Mouse (Mus musculus): ENCODE data around the gene Actb. TPM values are rescaled to one million over a fixed set of nuclear protein-coding genes. Genes with fewer than 3 reads are reported as not detected.
A peak's percentile ranks its signal among the peaks of the same experiment; 100 is the strongest.

Gene Actb
- polyA plus RNA-seq, 1 experiment from 2014 or later, result 18,716 TPM

DNA sequence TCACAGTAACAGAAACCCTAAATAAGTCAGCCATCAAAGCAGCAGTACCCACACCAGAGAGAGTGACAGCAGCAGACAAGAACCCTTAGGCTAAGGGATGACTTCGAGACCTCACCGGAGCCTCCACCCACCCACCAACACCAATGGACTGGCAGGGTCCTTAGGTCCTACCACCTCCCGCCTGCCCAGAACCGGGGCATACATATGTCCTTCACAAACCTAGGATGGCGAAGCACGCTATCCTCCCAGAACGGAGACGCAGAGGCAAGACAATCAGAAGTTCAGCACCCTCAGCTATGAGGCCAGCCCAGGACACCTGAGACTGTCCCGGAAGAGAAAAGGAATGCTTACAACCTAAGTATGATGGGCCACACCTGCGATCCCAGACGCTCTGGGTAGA, 24.1 kb downstream of the Actb start:
- Histone ChIP-seq H3K4me2 (replicated peaks; ENCODE audit: low read depth, low read length) (no peak overlapping the region), H3K9me3 (ENCODE audit: low read length) (no peaks in the 10 kb centered on the region), H3K27me3 (replicated peaks; ENCODE audit: insufficient read depth, low read length) (no peaks in the 10 kb centered on the region), H3K4me1 (ENCODE audit: insufficient read depth, low read depth, low read length) (no peaks in the 10 kb centered on the region), H3K36me3 (ENCODE audit: insufficient read depth, low read length) (peaks cover 19% of the 10 kb centered on the region; the same call in 1 of the 2 replicates), H3K9ac (replicated peaks; ENCODE audit: low read depth) (no peak overlapping the region), H3K4me3 (ENCODE audit: low read depth, low read length) (no peak overlapping the region), H3K27ac (ENCODE audit: low read length) (no peak overlapping the region)
- ATAC-seq (no peak), DNase-seq (ENCODE audit: low spot score) (no peak)
- 90% methylated on average over 11 of the region's 11 CpGs for WGBS
- TF ChIP-seq EP300 (IDR thresholded peaks at IDR 0.05), result no peak
- no peak for TF ChIP-seq CTCF (IDR thresholded peaks at IDR 0.05)

- H3K9me3 ChIP-seq (ENCODE audit: low read length), result no peaks in the 10 kb centered on the region
- no peaks in the 10 kb centered on the region for H3K27me3 ChIP-seq (replicated peaks; ENCODE audit: insufficient read depth, low read length)
- ATAC-seq (no peak), DNase-seq (ENCODE audit: low spot score) (no peak)
- no peaks in the 10 kb centered on the region for H3K4me1 ChIP-seq (ENCODE audit: insufficient read depth, low read depth, low read length)
- WGBS, result 55% methylated on average over 8 of the region's 8 CpGs
- no peak overlapping the region for H3K4me3 ChIP-seq (ENCODE audit: low read depth, low read length)
- H3K36me3 ChIP-seq (ENCODE audit: insufficient read depth, low read length), result peaks cover 16% of the 10 kb centered on the region; the same call in 1 of the 2 replicates
- H3K4me2 ChIP-seq (replicated peaks; ENCODE audit: low read depth, low read length), result no peak overlapping the region
- no peak overlapping the region for H3K27ac ChIP-seq (ENCODE audit: low read length)
- TF ChIP-seq CTCF (IDR thresholded peaks at IDR 0.05), result no peak
- no peak for TF ChIP-seq EP300 (IDR thresholded peaks at IDR 0.05)
- no peak overlapping the region for H3K9ac ChIP-seq (replicated peaks; ENCODE audit: low read depth)
Observed at GRCm38 (mm10) chr5:142881936-142882335, 24.6 kb downstream of the Actb start.

- no peak overlapping the region for H3K27ac ChIP-seq (ENCODE audit: low read length)
- H3K4me2 ChIP-seq (replicated peaks; ENCODE audit: low read depth, low read length), result no peak overlapping the region
- no peaks in the 10 kb centered on the region for H3K4me1 ChIP-seq (ENCODE audit: insufficient read depth, low read depth, low read length)
- peak; percentile 67 for DNase-seq (ENCODE audit: low spot score)
- TF ChIP-seq EP300 (IDR thresholded peaks at IDR 0.05) (peak; percentile 80), CTCF (IDR thresholded peaks at IDR 0.05) (no peak)
- ATAC-seq, result peak; percentile 76
- H3K4me3 ChIP-seq (ENCODE audit: low read depth, low read length), result no peak overlapping the region
- peaks cover 6% of the 10 kb centered on the region; the same call in 1 of the 2 replicates for H3K36me3 ChIP-seq (ENCODE audit: insufficient read depth, low read length)
- no peak overlapping the region for H3K9ac ChIP-seq (replicated peaks; ENCODE audit: low read depth)
- no peaks in the 10 kb centered on the region for H3K9me3 ChIP-seq (ENCODE audit: low read length)
- WGBS, result 32% methylated on average over 13 of the region's 13 CpGs
- no peaks in the 10 kb centered on the region for H3K27me3 ChIP-seq (replicated peaks; ENCODE audit: insufficient read depth, low read length)
Observed at GRCm38 (mm10) chr5:142880806-142881516, 25.6 kb downstream of the Actb start.

DNA sequence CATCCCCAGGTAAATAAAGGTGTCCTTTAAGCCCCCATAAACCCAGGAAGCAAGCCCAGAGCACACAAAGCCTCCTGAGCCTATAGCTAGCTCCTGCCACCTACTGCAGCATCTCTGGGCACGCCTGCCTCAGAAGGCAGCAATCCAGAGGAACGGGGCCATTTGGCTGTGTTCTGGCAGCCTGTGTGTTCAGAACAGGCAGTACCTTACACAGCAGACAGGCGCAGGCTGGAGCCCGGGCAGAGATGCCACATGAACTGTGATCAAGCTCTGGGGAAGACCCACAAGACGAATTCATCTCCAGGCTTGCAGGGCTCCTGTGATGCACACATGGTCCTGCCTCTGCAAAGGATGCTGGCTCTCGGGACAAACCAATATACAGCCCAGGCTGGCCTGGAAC, 26.3 kb downstream of the Actb start:
- H3K27me3 ChIP-seq (replicated peaks; ENCODE audit: insufficient read depth, low read length), result no peaks in the 10 kb centered on the region
- no peak for ATAC-seq
- 76% methylated on average over 6 of the region's 6 CpGs for WGBS
- no peak overlapping the region for H3K4me3 ChIP-seq (ENCODE audit: low read depth, low read length)
- H3K4me1 ChIP-seq (ENCODE audit: insufficient read depth, low read depth, low read length), result no peaks in the 10 kb centered on the region
- no peak for DNase-seq (ENCODE audit: low spot score)
- 0 out of 2 replicates have a peak, but pooled peaks cover 4% of the 10 kb centered on the region for H3K36me3 ChIP-seq (ENCODE audit: insufficient read depth, low read length)
- no peaks in the 10 kb centered on the region for H3K9me3 ChIP-seq (ENCODE audit: low read length)
- no peak overlapping the region for H3K27ac ChIP-seq (ENCODE audit: low read length)
- H3K4me2 ChIP-seq (replicated peaks; ENCODE audit: low read depth, low read length), result no peak overlapping the region
- H3K9ac ChIP-seq (replicated peaks; ENCODE audit: low read depth), result no peak overlapping the region
- TF ChIP-seq EP300 (IDR thresholded peaks at IDR 0.05) (no peak), CTCF (IDR thresholded peaks at IDR 0.05) (no peak; the same call in 1 of the 2 replicates)

- H3K4me2 ChIP-seq (replicated peaks; ENCODE audit: low read depth, low read length), result no peak overlapping the region
- DNase-seq (ENCODE audit: low spot score) (peak; percentile 92), ATAC-seq (peak; percentile 76)
- no peaks in the 10 kb centered on the region for H3K4me1 ChIP-seq (ENCODE audit: insufficient read depth, low read depth, low read length)
- 55% methylated on average over 8 of the region's 8 CpGs for WGBS
- no peak overlapping the region for H3K9ac ChIP-seq (replicated peaks; ENCODE audit: low read depth)
- no peak overlapping the region for H3K27ac ChIP-seq (ENCODE audit: low read length)
- no peaks in the 10 kb centered on the region for H3K27me3 ChIP-seq (replicated peaks; ENCODE audit: insufficient read depth, low read length)
- H3K4me3 ChIP-seq (ENCODE audit: low read depth, low read length), result no peak overlapping the region
- peak; percentile 97 for TF ChIP-seq CTCF (IDR thresholded peaks at IDR 0.05)
- TF ChIP-seq EP300 (IDR thresholded peaks at IDR 0.05), result no peak
- H3K36me3 ChIP-seq (ENCODE audit: insufficient read depth, low read length), result 0 out of 2 replicates have a peak, but pooled peaks cover 4% of the 10 kb centered on the region
- no peaks in the 10 kb centered on the region for H3K9me3 ChIP-seq (ENCODE audit: low read length)
Observed at GRCm38 (mm10) chr5:142879318-142880175, 27.0 kb downstream of the Actb start.

GRCm38 (mm10) chr5:142878570-142878969, 28.0 kb downstream of the Actb start:
- ATAC-seq (no peak), DNase-seq (ENCODE audit: low spot score) (no peak)

More at GRCm38 (mm10) chr5:142878570-142878969, 28.0 kb downstream of the Actb start:
- Histone ChIP-seq H3K27ac (ENCODE audit: low read length) (no peak overlapping the region), H3K9ac (replicated peaks; ENCODE audit: low read depth) (no peak overlapping the region), H3K9me3 (ENCODE audit: low read length) (no peaks in the 10 kb centered on the region), H3K4me3 (ENCODE audit: low read depth, low read length) (no peak overlapping the region), H3K4me2 (replicated peaks; ENCODE audit: low read depth, low read length) (no peak overlapping the region), H3K4me1 (ENCODE audit: insufficient read depth, low read depth, low read length) (no peaks in the 10 kb centered on the region), H3K27me3 (replicated peaks; ENCODE audit: insufficient read depth, low read length) (no peaks in the 10 kb centered on the region), H3K36me3 (ENCODE audit: insufficient read depth, low read length) (0 out of 2 replicates have a peak, but pooled peaks cover 4% of the 10 kb centered on the region)
- WGBS, result 89% methylated on average over 15 of the region's 15 CpGs
- TF ChIP-seq CTCF (IDR thresholded peaks at IDR 0.05) (no peak), EP300 (IDR thresholded peaks at IDR 0.05) (no peak)

Measured in lung, postnatal 0 days (tissue).